Mouse (Mus musculus): ENCODE measurements at regions not wholly inside any gene's neighbourhood (a gene's known extent, or its start where the extent isn't known, plus 50 kb on each side); places are given as distances from the start of the nearest gene placed in this dataset.
A peak's percentile ranks its signal among the peaks of the same experiment; 100 is the strongest.

- no peak overlapping the region for H3K9ac ChIP-seq (ENCODE audit: control insufficient read depth, low read depth, low read length, poor library complexity, severe bottlenecking)
- H3K9me3 ChIP-seq (replicated peaks; ENCODE audit: insufficient read depth, low read length) = no peaks in the 10 kb centered on the region
- TF ChIP-seq MYC (IDR thresholded peaks at IDR 0.05; ENCODE audit: low read depth, low read length) (no peak), HCFC1 (IDR thresholded peaks at IDR 0.05; ENCODE audit: low read depth, low read length) (no peak), ZC3H11A (IDR thresholded peaks at IDR 0.05; ENCODE audit: low read depth, low read length) (no peak), POLR2AphosphoS5 (IDR thresholded peaks at IDR 0.05; ENCODE audit: borderline replicate concordance, low read depth, low read length) (no peak), ELF1 (IDR thresholded peaks at IDR 0.05; ENCODE audit: low read depth, low read length) (no peak), CHD1 (IDR thresholded peaks at IDR 0.05; ENCODE audit: low read depth, low read length) (no peak), RAD21 (IDR thresholded peaks at IDR 0.05; ENCODE audit: low read depth, low read length) (no peak), MXI1 (IDR thresholded peaks at IDR 0.05; ENCODE audit: low read depth, low read length) (no peak), KAT2A (conservative IDR thresholded peaks at IDR 0.05; ENCODE audit: low read depth, low read length) (no peak)
- H3K79me2 ChIP-seq (ENCODE audit: control insufficient read depth, insufficient read depth, low read length, poor library complexity) = no peaks in the 10 kb centered on the region
- DNase-seq (ENCODE audit: low read depth, low spot score) = no peak
- H3K27ac ChIP-seq (ENCODE audit: control insufficient read depth, low read depth, low read length) = no peak overlapping the region
- H3K27me3 ChIP-seq (ENCODE audit: control insufficient read depth in 1 of 2, insufficient read depth in 2 of 2, low read length in 2 of 2) = no peaks in the 10 kb centered on the region
- no peaks in the 10 kb centered on the region for H3K36me3 ChIP-seq (ENCODE audit: control insufficient read depth in 1 of 2, insufficient read depth in 2 of 2, low read length in 2 of 2)
- no peaks in the 10 kb centered on the region for H3K4me1 ChIP-seq (ENCODE audit: control insufficient read depth in 1 of 2, insufficient read depth in 2 of 2, low read length in 2 of 2)
- no peak overlapping the region for H3K4me3 ChIP-seq (ENCODE audit: control insufficient read depth in 1 of 2, insufficient read depth in 1 of 2, low read depth in 2 of 2, low read length in 2 of 2)
Observed at GRCm38 (mm10) chr6:33117877-33118276, 57.8 kb upstream of the Chchd3 start.

- Histone ChIP-seq H3K36me3 (ENCODE audit: control insufficient read depth in 1 of 2, insufficient read depth in 2 of 2, low read length in 2 of 2) (no peaks in the 10 kb centered on the region), H3K4me1 (ENCODE audit: control insufficient read depth in 1 of 2, insufficient read depth in 2 of 2, low read length in 2 of 2) (no peaks in the 10 kb centered on the region), H3K4me3 (ENCODE audit: control insufficient read depth in 1 of 2, insufficient read depth in 1 of 2, low read depth in 2 of 2, low read length in 2 of 2) (no peak overlapping the region), H3K9ac (ENCODE audit: control insufficient read depth, low read depth, low read length, poor library complexity, severe bottlenecking) (no peak overlapping the region), H3K9me3 (replicated peaks; ENCODE audit: insufficient read depth, low read length) (no peaks in the 10 kb centered on the region), H3K79me2 (ENCODE audit: control insufficient read depth, insufficient read depth, low read length, poor library complexity) (no peaks in the 10 kb centered on the region), H3K27ac (ENCODE audit: control insufficient read depth, low read depth, low read length) (no peak overlapping the region), H3K27me3 (ENCODE audit: control insufficient read depth in 1 of 2, insufficient read depth in 2 of 2, low read length in 2 of 2) (peaks cover 0 to 1% of the 10 kb centered on the region in 2 experiments; a peak in 1 of 4 replicates)
- DNase-seq (ENCODE audit: low read depth, low spot score) = no peak
- no peak for TF ChIP-seq NRF1 (IDR thresholded peaks at IDR 0.05; ENCODE audit: insufficient read depth, low read depth, low read length, poor library complexity, severe bottlenecking)
- no peak for TF ChIP-seq ZNF384 (IDR thresholded peaks at IDR 0.05; ENCODE audit: low read depth, low read length)
- no peak for TF ChIP-seq UBTF (IDR thresholded peaks at IDR 0.05; ENCODE audit: borderline replicate concordance, insufficient read depth, low read depth, low read length)
- TF ChIP-seq POLR2A (IDR thresholded peaks at IDR 0.05; ENCODE audit: control insufficient read depth in 1 of 2, insufficient read depth in 1 of 2, low read depth in 1 of 2, low read length in 2 of 2, poor library complexity in 1 of 2) = no peak
- no peak for TF ChIP-seq JUND (IDR thresholded peaks at IDR 0.05; ENCODE audit: low read depth, low read length)
- no peak for TF ChIP-seq RCOR1 (IDR thresholded peaks at IDR 0.05; ENCODE audit: low read depth, low read length)
Observed at GRCm38 (mm10) chr6:33120581-33120980, 60.5 kb upstream of the Chchd3 start.

- H3K9me3 ChIP-seq (replicated peaks; ENCODE audit: insufficient read depth, low read length) = no peaks in the 10 kb centered on the region
- no peak overlapping the region for H3K27ac ChIP-seq (ENCODE audit: control insufficient read depth, low read depth, low read length)
- TF ChIP-seq POLR2AphosphoS5 (IDR thresholded peaks at IDR 0.05; ENCODE audit: borderline replicate concordance, low read depth, low read length) (no peak), ZC3H11A (IDR thresholded peaks at IDR 0.05; ENCODE audit: low read depth, low read length) (peak; percentile 65), SMC3 (IDR thresholded peaks at IDR 0.05; ENCODE audit: low read depth, low read length) (peak; percentile 81), RAD21 (IDR thresholded peaks at IDR 0.05; ENCODE audit: low read depth, low read length) (peak; percentile 77), SIN3A (IDR thresholded peaks at IDR 0.05; ENCODE audit: low read length) (peak; percentile 71), EP300 (IDR thresholded peaks at IDR 0.05; ENCODE audit: low read depth in 1 of 2, low read length in 2 of 2) (no peak), MXI1 (IDR thresholded peaks at IDR 0.05; ENCODE audit: low read depth, low read length) (peak; percentile 36; the same call in 1 of the 2 replicates), ELF1 (IDR thresholded peaks at IDR 0.05; ENCODE audit: low read depth, low read length) (no peak), RCOR1 (IDR thresholded peaks at IDR 0.05; ENCODE audit: low read depth, low read length) (no peak), UBTF (IDR thresholded peaks at IDR 0.05; ENCODE audit: borderline replicate concordance, insufficient read depth, low read depth, low read length) (no peak), CTCF (IDR thresholded peaks at IDR 0.05 in 2 of 3, conservative IDR thresholded peaks at IDR 0.05 in 1 of 3; ENCODE audit: control insufficient read depth in 1 of 3, insufficient read depth in 1 of 3, low read depth in 2 of 3, low read length in 3 of 3, poor library complexity in 1 of 3, severe bottlenecking in 1 of 3) (peak; percentile 53 to 69 (median 56))
- H3K36me3 ChIP-seq (ENCODE audit: control insufficient read depth in 1 of 2, insufficient read depth in 2 of 2, low read length in 2 of 2) = no peaks in the 10 kb centered on the region
- peak; percentile 73 for DNase-seq (ENCODE audit: low read depth, low spot score)
- no peak overlapping the region for H3K9ac ChIP-seq (ENCODE audit: control insufficient read depth, low read depth, low read length, poor library complexity, severe bottlenecking)
- H3K27me3 ChIP-seq (ENCODE audit: control insufficient read depth in 1 of 2, insufficient read depth in 2 of 2, low read length in 2 of 2) = peaks cover 0 to 1% of the 10 kb centered on the region in 2 experiments; a peak in 1 of 4 replicates
- H3K4me1 ChIP-seq (ENCODE audit: control insufficient read depth in 1 of 2, insufficient read depth in 2 of 2, low read length in 2 of 2) = no peaks in the 10 kb centered on the region
- H3K4me3 ChIP-seq (ENCODE audit: control insufficient read depth in 1 of 2, insufficient read depth in 1 of 2, low read depth in 2 of 2, low read length in 2 of 2) = no peak overlapping the region
- no peaks in the 10 kb centered on the region for H3K79me2 ChIP-seq (ENCODE audit: control insufficient read depth, insufficient read depth, low read length, poor library complexity)
Observed at GRCm38 (mm10) chr6:33126574-33126973, 66.5 kb upstream of the Chchd3 start.

Measured in MEL (cell line).